Mouse (Mus musculus) liver, adult 2 months (tissue): Measurements from ENCODE around the gene Fzd5.

ENCODE experiments used
- CTCF ChIP-seq: fragments of 200-500 bp; IDR thresholded peaks from 2 replicates; pipeline ENCODE4 v1.5.1; 2011; ENCODE audit warnings: low read depth, low read length, control low read depth
- POLR2A ChIP-seq: fragments of 200-500 bp; IDR thresholded peaks from 2 replicates; pipeline ENCODE4 v1.6.1; 2011; ENCODE audit warnings: low read length, control low read depth; ENCODE audit not compliant: insufficient read depth; ENCODE audit errors: extremely low read depth

GRCm38 (mm10) chr1:64756640-64757030 is 19.1 kb upstream of the Fzd5 start:
- TF ChIP-seq CTCF (no peak), POLR2A (no peak)
